Mouse (Mus musculus) lung, adult 18-20 months (tissue): ENCODE results near the gene Gm8764.
"Not testable (repeated sequence)": the region's sequence is repeated elsewhere in the genome, so short reads cannot be mapped to it uniquely, and the experiment has no call there.

Experiments used
- DNase-seq, 2 experiments: peaks; one replicate each; pipeline ENCODE4 v3.0.0; 2022; ENCODE audit warnings: mixed read lengths in 2 of 2

Gm8764 gene

DNA sequence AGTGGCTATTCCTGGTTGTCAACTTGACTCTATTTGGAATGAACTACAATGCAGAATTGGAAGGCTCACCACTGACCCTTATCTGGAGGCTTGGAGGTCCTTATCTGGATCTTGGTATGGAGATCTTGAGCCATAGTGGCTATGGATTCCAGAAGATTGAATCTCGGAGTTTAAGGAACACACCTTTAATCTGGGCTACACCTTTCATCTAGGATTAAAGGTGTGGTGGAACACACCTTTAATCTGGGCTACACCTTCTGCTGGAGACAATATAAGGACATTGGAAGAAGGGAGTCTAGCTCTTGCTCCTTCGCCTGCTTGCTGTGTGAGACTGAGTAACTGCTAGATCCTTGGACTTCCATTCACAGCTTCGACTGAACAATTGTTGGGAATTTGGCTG lies at the start of gene Gm8764:
Gene Gm8764, plus strand, starts transcription at position 301 of the 400 bp plus-strand sequence.
- not testable (repeated sequence) for DNase-seq

DNA sequence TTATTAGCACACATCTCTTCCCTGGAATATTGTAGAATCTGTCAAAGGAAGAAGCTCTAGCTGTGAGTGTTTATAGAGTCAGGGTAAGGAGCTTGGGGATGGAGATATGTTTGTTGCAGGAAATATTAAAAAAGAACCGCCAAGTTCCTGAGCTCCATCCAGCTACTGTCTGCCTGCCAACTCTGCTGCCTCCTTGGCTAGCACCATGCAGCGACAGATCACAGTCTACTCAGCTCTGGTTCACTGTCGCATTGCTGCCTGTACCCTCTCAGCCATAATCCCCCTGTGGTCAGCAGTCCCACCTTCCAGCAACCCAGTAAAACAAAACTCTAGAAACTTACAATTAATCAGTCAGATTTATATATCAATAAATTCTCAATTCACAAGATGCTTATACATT lies 49.8 kb upstream of the Gm8764 start:
- DNase-seq = no peak

DNA sequence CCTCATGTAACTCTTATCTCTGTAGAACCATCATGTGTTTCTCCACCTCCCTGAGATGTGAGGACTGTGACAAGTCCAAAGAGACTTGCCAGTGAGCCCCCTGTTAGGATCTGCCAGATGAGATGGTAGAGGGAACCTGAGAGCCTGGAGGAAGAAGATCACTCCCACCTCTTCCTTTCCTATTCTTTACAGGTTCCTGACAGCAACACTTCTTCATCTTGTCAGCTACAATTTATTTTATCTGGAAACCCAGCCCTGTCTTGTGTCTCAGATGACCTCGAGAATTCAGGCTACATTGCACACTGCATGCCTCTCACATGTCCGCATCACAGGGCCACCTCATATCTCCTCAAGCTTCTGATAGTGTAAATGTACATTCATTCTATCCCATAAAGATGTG lies 41.5 kb upstream of the Gm8764 start:
- no peak for DNase-seq

DNA sequence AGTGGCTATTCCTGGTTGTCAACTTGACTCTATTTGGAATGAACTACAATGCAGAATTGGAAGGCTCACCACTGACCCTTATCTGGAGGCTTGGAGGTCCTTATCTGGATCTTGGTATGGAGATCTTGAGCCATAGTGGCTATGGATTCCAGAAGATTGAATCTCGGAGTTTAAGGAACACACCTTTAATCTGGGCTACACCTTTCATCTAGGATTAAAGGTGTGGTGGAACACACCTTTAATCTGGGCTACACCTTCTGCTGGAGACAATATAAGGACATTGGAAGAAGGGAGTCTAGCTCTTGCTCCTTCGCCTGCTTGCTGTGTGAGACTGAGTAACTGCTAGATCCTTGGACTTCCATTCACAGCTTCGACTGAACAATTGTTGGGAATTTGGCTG lies 17.1 kb upstream of the Gm8764 start, which contains the start of gene Gm21293:
Gene Gm21293, plus strand, starts transcription at position 301 of the 400 bp plus-strand sequence.
- DNase-seq = not testable (repeated sequence)

DNA sequence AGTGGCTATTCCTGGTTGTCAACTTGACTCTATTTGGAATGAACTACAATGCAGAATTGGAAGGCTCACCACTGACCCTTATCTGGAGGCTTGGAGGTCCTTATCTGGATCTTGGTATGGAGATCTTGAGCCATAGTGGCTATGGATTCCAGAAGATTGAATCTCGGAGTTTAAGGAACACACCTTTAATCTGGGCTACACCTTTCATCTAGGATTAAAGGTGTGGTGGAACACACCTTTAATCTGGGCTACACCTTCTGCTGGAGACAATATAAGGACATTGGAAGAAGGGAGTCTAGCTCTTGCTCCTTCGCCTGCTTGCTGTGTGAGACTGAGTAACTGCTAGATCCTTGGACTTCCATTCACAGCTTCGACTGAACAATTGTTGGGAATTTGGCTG lies 8.6 kb upstream of the Gm8764 start, which contains the start of gene Gm6763:
Gene Gm6763, plus strand, starts transcription at position 301 of the 400 bp plus-strand sequence.
- not testable (repeated sequence) for DNase-seq

DNA sequence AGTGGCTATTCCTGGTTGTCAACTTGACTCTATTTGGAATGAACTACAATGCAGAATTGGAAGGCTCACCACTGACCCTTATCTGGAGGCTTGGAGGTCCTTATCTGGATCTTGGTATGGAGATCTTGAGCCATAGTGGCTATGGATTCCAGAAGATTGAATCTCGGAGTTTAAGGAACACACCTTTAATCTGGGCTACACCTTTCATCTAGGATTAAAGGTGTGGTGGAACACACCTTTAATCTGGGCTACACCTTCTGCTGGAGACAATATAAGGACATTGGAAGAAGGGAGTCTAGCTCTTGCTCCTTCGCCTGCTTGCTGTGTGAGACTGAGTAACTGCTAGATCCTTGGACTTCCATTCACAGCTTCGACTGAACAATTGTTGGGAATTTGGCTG lies 8.4 kb downstream of the Gm8764 start, which contains the start of gene Gm21304:
Gene Gm21304, plus strand, starts transcription at position 301 of the 400 bp plus-strand sequence.
- not testable (repeated sequence) for DNase-seq

DNA sequence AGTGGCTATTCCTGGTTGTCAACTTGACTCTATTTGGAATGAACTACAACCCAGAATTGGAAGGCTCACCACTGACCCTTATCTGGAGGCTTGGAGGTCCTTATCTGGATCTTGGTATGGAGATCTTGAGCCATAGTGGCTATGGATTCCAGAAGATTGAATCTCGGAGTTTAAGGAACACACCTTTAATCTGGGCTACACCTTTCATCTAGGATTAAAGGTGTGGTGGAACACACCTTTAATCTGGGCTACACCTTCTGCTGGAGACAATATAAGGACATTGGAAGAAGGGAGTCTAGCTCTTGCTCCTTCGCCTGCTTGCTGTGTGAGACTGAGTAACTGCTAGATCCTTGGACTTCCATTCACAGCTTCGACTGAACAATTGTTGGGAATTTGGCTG lies 16.9 kb downstream of the Gm8764 start, which contains the start of gene Gm21312:
Gene Gm21312, plus strand, starts transcription at position 301 of the 400 bp plus-strand sequence.
- DNase-seq = not testable (repeated sequence)

DNA sequence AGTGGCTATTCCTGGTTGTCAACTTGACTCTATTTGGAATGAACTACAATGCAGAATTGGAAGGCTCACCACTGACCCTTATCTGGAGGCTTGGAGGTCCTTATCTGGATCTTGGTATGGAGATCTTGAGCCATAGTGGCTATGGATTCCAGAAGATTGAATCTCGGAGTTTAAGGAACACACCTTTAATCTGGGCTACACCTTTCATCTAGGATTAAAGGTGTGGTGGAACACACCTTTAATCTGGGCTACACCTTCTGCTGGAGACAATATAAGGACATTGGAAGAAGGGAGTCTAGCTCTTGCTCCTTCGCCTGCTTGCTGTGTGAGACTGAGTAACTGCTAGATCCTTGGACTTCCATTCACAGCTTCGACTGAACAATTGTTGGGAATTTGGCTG lies 25.4 kb downstream of the Gm8764 start, which contains the start of gene Gm20765:
Gene Gm20765, plus strand, starts transcription at position 301 of the 400 bp plus-strand sequence.
- DNase-seq = not testable (repeated sequence)

DNA sequence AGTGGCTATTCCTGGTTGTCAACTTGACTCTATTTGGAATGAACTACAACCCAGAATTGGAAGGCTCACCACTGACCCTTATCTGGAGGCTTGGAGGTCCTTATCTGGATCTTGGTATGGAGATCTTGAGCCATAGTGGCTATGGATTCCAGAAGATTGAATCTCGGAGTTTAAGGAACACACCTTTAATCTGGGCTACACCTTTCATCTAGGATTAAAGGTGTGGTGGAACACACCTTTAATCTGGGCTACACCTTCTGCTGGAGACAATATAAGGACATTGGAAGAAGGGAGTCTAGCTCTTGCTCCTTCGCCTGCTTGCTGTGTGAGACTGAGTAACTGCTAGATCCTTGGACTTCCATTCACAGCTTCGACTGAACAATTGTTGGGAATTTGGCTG lies 33.9 kb downstream of the Gm8764 start, which contains the start of gene Gm4340:
Gene Gm4340, plus strand, starts transcription at position 301 of the 400 bp plus-strand sequence.
- DNase-seq = not testable (repeated sequence)

DNA sequence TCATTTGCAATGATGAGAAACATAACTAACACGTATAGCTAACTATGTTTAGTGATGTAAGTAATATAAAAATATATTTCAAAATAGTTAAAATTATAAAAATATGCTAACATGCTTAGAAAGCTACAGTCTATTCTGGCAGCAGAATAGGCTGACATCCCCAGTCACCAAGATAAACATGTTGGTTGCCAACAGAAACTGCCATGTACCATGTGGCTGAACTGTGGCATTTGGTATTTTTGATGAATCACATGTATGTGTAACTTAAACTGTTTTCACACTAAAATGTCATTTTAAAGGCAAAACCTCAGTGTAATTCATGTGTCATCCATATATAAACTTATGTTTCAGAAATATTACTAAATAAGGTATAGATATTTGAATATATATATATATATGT lies 49.8 kb downstream of the Gm8764 start:
- no peak for DNase-seq

DNA sequence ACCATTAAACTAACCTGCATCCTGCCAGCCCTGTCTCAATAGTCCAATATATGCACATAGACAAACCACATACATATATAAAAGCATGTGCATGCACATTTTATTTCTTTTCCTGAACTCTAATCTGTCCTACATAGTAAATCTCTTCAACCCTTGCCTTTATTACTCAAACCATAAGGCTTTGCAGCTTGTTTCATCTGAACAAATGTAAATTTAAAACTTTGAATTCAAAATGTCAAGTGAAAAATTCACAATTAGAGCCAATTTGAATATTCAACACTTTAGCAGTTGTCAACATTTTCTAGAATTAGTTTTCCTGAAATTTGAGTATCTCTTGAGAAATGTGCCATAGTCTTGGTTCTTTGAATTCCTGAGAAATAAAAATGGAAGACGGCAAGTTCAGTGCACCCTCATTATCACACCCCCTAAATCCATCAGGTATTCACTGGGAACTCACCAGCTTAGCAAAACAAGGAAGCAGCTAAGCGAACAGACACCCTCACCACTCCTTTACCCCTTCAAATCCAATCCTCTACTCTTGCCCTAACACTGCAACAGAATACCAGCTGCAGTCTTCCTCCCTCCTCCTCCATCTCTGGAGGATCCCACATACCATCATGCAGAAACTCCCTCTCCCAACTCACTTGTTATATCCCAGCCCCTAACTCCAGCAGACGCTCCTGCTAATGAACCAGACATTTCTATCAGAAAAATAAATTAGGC lies 50.6 kb downstream of the Gm8764 start:
- DNase-seq = no peak
